Mouse (Mus musculus) lung, adult 2 months (tissue): ENCODE data around the gene Vasn.

Experiments used
- CTCF ChIP-seq: fragments of 200-500 bp; IDR thresholded peaks from 2 replicates; pipeline ENCODE4 v1.5.1; 2011; ENCODE audit warnings: mild to moderate bottlenecking, low read length, control low read depth; ENCODE audit not compliant: insufficient read depth
- POLR2A ChIP-seq: fragments of 200-500 bp; IDR thresholded peaks from 2 replicates; pipeline ENCODE4 v1.6.1; 2011; ENCODE audit warnings: low read depth, mild to moderate bottlenecking, control low read depth, low read length, borderline replicate concordance; ENCODE audit errors: extremely low read depth

DNA sequence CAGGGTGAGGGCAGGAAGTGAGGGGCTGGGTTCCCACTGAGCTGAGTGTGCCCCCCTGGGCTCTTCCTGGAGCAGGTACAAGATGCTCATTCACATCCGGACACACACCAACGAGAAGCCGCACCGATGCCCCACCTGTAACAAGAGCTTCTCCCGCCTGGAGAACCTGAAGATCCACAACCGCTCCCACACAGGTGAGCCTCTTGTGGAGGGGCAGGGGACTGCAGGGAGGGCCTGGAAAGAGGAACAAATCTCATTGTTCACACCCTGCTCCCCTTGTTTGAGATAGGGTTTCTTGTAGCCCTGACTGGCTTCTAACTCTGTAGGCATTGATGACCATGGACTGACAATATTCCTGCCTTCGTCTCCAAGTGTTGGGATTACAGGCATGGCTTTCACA, 28.1 kb upstream of the Vasn start:
- no peak for TF ChIP-seq POLR2A
- TF ChIP-seq CTCF, result no peak
